Mouse (Mus musculus) T-helper 2 cell (primary cell): ENCODE results near the gene Actg2.

Experiments
- in situ Hi-C: fragments of 300-600 bp; cut with MboI, MseI; formaldehyde crosslinking; loops from one replicate; pipeline ENCODE4 v1.15.1; 2025; ENCODE audit warnings: high pct_unique_total_duplicates

Gene Actg2

DNA sequence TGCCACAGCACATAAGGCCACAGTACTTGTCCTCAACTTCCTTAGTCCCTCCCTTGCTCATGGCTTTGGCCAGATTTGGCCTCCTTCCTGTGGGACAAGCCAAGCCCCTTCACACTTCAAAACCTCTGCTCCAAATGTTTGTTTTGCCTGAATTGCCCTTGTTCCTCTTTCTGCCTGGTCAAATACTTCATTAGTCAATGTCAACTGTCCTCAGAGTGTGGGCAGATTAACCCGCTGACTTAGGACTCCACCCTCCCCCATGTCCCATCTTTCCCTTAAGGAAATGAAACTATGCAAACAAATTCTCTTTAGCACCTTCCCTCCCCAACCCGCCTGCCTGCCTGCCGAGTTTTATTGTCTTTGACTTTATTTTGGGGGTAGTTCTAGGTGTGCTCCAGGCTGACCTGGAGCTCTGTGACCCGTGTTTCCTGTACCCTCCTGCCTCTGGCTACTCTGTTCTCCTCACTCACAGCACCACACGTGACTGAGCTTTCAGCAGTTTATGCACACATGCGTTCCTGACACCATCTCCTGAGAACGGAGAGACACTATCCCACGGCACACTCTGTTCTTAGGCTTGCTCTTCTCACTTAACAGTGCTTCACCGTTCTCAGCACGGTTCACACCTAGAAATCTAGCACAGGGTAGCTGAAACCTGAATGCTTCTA lies 53.5 kb downstream of the Actg2 start:
- in situ Hi-C loops: loop anchor here (10.0 kb wide), 1 partner anchor 288 kb away; no protein-coding TSS in a partner anchor

DNA sequence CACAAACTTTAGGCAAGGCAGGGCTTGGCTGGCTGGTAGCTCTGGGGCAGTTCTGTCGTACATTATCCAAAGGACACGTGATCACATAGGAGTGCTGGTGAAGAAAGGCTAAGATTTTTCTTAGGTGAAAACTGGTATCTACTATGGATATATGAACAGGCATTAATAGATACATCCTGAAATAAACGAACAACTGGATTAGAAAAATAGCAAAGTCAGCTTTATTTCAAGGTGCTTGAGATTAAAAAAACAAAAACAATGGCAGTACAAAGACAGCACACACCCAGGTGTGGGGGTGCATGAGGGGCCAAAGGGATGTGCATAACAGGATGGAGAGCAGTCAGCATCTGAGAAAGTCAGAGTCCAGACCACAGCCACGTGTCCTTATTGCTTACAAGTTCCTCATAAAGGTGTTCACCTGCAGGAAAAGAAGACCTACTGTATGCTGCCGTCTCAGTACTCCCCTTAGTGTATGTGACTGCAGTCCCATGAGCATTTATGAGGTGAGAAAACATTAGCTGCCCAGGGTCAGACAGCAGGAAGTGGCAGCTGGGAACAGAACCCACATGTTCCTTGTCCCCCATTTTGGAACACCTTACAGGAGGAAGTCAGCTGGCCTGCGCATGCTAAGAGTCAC lies 55.9 kb downstream of the Actg2 start:
- in situ Hi-C loops: loop anchor here (10.0 kb wide), 1 partner anchor 285 kb away; no protein-coding TSS in a partner anchor

DNA sequence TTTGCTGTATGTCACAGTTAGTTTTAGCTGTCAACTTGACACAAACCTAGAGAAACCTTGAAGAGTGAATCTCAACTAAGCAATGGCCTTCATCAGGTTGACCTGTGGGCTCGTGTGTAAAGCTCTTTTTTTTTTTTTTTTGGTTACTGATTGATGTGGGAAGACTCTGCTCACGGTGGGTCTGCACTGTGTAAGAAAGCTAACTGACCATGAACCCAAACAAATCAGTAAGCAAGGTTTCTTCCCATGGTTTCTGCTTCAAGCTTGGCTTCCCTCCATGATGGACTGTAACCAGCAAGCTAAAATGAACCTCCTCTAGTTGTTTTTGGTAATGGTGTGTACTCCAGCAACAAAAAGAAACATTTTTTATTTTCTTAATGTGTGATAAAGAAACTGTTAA lies 56.9 kb downstream of the Actg2 start:
- in situ Hi-C loops: no loop called here

DNA sequence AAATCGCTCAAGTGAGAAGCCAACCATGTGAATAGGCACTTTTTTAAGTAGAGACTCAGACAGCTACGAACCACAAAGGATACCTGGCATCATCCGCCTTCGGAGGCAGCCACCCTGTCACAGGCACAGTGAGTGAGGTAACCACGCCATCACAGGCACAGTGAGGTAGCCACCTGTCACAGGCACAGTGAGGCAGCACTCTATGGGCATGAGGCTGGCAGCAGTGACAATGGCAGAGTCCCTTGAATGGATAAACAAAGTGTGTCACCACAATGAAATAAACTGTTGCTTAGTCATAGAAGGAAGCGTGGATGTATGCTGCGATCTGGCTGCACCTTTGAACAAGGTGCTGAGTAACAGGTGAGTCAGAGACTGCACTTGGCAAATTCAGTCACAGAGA lies 57.4 kb downstream of the Actg2 start:
- in situ Hi-C loops: no loop called here

DNA sequence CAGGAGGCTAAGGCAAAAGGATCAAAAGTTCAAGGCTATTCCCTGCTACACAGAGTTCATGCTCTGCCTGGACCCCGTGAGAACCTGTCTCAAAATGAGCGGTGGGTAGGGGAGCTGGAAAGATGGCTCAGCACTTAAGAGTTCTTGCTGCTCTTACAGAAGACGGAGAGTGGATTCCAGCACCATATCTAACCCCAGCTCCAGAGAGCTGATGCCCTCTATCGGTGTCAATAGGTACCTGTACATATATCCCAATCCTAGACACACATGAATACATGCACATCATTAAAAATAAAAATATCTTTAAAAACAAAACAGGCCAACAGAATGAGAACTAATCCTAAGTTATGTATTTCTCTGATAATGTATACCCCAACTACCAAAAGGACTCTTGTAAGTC lies 57.8 kb downstream of the Actg2 start:
- in situ Hi-C loops: no loop called here

DNA sequence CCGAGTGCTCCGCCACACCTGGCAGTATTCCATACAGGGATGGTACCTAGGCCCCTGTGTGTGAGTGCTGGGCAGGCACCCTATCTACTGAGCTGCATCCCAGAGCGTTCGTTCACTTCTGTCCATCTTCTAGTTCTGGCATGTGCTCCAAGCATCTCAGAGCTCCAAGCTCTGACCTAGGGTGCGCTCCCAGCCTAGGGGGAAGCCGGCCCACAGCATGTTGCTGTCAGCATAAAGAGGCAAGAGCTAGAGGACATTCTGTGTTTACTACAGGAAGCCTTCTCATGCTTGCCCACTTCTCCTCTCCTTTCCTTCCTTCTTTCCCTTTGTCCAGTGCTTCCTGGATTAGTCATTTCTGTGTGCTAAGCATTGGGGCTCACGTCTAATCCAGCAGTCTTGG lies 60.6 kb downstream of the Actg2 start:
- in situ Hi-C loops: no loop called here

DNA sequence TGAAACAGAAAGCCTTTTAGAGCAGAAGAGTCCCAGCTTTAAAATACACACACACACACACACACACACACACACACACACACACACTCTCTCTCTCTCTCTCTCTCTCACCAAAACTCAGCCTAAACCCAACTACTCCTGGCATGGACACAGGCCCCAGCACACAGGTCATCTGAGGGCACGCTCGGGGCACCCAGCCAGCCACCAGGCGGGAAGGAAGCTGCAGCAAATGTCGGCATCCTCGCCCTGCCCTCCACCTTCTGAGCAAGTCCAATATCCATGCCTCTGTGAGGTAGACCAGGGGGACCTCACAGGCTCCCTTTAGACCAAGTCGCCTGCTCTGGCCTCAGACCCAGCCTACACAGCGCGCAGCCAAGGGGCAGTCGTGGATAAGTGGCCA lies 62.8 kb downstream of the Actg2 start:
- in situ Hi-C loops: no loop called here

DNA sequence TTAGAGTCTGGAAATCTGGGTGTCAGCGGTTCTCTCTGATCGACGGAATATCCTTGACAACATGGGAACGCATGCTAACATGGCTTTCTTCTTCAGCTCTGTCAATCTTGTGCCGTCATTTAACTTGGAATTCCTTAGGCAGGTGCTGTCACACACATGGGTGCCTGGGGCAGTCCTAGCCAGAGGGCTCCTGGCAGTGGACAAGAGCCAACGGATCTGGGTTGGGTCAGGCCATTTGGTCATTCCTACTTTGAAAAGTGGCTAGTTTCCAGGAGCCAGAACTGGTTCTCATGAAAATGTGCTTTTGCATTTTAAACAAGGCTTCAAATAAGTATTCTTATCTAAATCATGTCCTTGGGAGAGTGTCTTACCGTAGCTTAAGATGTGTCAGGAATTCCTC lies 64.3 kb downstream of the Actg2 start:
- in situ Hi-C loops: no loop called here

DNA sequence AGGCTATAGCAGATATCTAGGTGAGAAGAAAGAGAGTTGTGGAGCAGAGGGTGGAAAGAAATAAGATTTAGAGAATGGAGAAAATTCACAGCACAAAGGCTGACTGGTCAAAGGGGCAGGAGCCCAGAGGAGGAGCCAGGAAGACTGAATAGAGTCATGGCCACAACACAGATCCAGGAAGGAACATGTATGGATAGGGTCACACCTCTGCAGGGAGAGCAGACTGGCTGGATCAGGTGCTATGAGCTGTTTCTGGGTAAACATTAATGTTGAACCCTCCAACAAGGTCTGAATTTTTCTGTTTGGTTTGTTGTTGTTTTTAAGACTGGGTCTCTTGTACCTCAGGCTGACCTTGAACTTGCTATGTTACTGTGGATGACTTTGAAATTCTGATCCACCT lies 72.1 kb downstream of the Actg2 start:
- in situ Hi-C loops: loop anchor here (5.0 kb wide), 1 partner anchor 33 kb away; no protein-coding TSS in a partner anchor
